In the genomic region with DNA sequence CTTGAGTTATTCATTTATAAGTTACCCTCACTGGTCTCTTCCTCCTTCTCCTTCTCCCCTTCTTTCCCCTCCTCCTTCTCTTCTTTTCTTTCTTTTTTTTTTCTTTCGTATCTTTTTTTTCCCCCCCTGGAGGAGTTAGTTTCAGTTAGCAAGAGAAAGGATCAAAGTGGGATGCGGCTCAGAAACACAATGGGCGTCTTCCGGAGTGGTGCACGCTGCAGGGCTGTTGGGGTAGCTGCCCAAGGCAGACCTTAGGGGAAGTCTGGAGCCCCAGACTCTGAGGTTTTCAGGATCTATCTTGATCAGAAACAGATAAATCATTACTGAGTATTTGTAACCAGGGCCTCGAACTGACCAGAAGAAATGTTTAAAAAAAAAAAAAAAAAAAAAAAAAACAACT, we compare ENCODE assay signal across 8 mouse cellular contexts. TPM values are rescaled to one million over a fixed set of nuclear protein-coding genes. Genes with fewer than 3 reads are reported as not detected.
DNase-seq lines count a peak whose midpoint lies in the region; ATAC-seq and TF ChIP-seq lines count a peak whose summit lies in the region.

No protein-coding gene starts in this region.

- H3K27ac ChIP-seq in left cerebral cortex, adult 2 months = no peak overlapping the region
- H3K27ac ChIP-seq in embryonic facial prominence, embryonic 12.5 days = no peak overlapping the region
- H3K27ac ChIP-seq in limb, embryonic 11.5 days (replicated peaks; ENCODE audit: low read depth, low read length) = no peak overlapping the region
- H3K27ac ChIP-seq in stomach, embryonic 15.5 days = no peak overlapping the region

- no peaks in the 10 kb centered on the region for H3K9me3 ChIP-seq in embryonic facial prominence, embryonic 12.5 days
- H3K9me3 ChIP-seq in limb, embryonic 11.5 days (ENCODE audit: control insufficient read depth, low read length) = no peaks in the 10 kb centered on the region
- H3K9me3 ChIP-seq in stomach, embryonic 15.5 days = no peaks in the 10 kb centered on the region

- peak overlapping the region; percentile 68 for H3K4me3 ChIP-seq in left cerebral cortex, adult 2 months
- H3K4me3 ChIP-seq in embryonic facial prominence, embryonic 12.5 days = peak overlapping the region; percentile 92
- H3K4me3 ChIP-seq in limb, embryonic 11.5 days (ENCODE audit: low read depth, low read length) = peak overlapping the region; percentile 85
- peak overlapping the region; percentile 76 for H3K4me3 ChIP-seq in stomach, embryonic 15.5 days (replicated peaks)

- no peak for DNase-seq in left cerebral cortex, adult 2 months (ENCODE audit: extremely low spot score in 1 of 2, low spot score in 2 of 2)
- no peak for DNase-seq in left cerebral cortex, adult 18-20 months (ENCODE audit: low spot score in 2 of 2)
- DNase-seq in limb, embryonic 11.5 days (ENCODE audit: low spot score) = peak; percentile 55
- no peak for DNase-seq in cerebellum, postnatal 36 days
- DNase-seq in urinary bladder, postnatal 14 days (ENCODE audit: low spot score) = no peak
- DNase-seq in frontal cortex, postnatal 36 days (ENCODE audit: low spot score in 2 of 2) = no peak

- TF ChIP-seq CTCF in left cerebral cortex, adult 2 months (IDR thresholded peaks at IDR 0.05) = no peak

- H3K4me2 ChIP-seq in embryonic facial prominence, embryonic 12.5 days (replicated peaks) = peak overlapping the region; percentile 97
- peak overlapping the region; percentile 88 for H3K4me2 ChIP-seq in limb, embryonic 11.5 days (ENCODE audit: low read depth, severe bottlenecking)
- H3K4me2 ChIP-seq in stomach, embryonic 15.5 days = peak overlapping the region; percentile 99

- H3K27me3 ChIP-seq in embryonic facial prominence, embryonic 12.5 days = peaks cover 5% of the 10 kb centered on the region; the same call in 1 of the 2 replicates
- no peaks in the 10 kb centered on the region for H3K27me3 ChIP-seq in limb, embryonic 11.5 days (ENCODE audit: control insufficient read depth, insufficient read depth, low read length)
- 0 out of 2 replicates have a peak, but pooled peaks cover 3% of the 10 kb centered on the region for H3K27me3 ChIP-seq in stomach, embryonic 15.5 days (replicated peaks)

- WGBS in embryonic facial prominence, embryonic 12.5 days = 2% methylated on average over 6 of the region's 6 CpGs
- 0% methylated on average over 6 of the region's 6 CpGs for WGBS in limb, embryonic 11.5 days
- 5% methylated on average over 6 of the region's 6 CpGs for WGBS in stomach, embryonic 15.5 days

- H3K36me3 ChIP-seq in embryonic facial prominence, embryonic 12.5 days = no peaks in the 10 kb centered on the region
- H3K36me3 ChIP-seq in limb, embryonic 11.5 days (ENCODE audit: control insufficient read depth, insufficient read depth, low read length) = no peaks in the 10 kb centered on the region
- H3K36me3 ChIP-seq in stomach, embryonic 15.5 days = no peaks in the 10 kb centered on the region

- peak overlapping the region; percentile 91; the same call in 1 of the 2 replicates for H3K9ac ChIP-seq in embryonic facial prominence, embryonic 12.5 days
- H3K9ac ChIP-seq in limb, embryonic 11.5 days (ENCODE audit: low read length) = peak overlapping the region; percentile 75
- no peak overlapping the region for H3K9ac ChIP-seq in stomach, embryonic 15.5 days

- intact Hi-C loops in left cerebral cortex, adult 2 months (cut with DNase I) = loop anchor here (5.0 kb wide), 1 partner anchor 74 kb away; no protein-coding TSS in a partner anchor

- ATAC-seq in embryonic facial prominence, embryonic 12.5 days (ENCODE audit: insufficient number of reproducible peaks, insufficient read depth, low FRiP score, low TSS enrichment) = no peak
- no peak for ATAC-seq in limb, embryonic 11.5 days (ENCODE audit: insufficient number of reproducible peaks, low FRiP score, low TSS enrichment, low read depth)
- ATAC-seq in stomach, embryonic 15.5 days (ENCODE audit: insufficient read depth, low FRiP score, low read depth) = no peak

- H3K4me1 ChIP-seq in embryonic facial prominence, embryonic 12.5 days = peaks cover 45% of the 10 kb centered on the region
- H3K4me1 ChIP-seq in limb, embryonic 11.5 days (ENCODE audit: control insufficient read depth, insufficient read depth, low read length) = peaks cover 10% of the 10 kb centered on the region
- H3K4me1 ChIP-seq in stomach, embryonic 15.5 days = peaks cover 8% of the 10 kb centered on the region; the same call in 1 of the 2 replicates

RNA-seq across cellular contexts. Expression of gene Prtg, which starts 1.5 kb away (rescaled TPM):
- total RNA-seq in left cerebral cortex, adult 2 months (2021) = 1 to 10 TPM; 1.5 to 1.8 TPM
- total RNA-seq in left cerebral cortex, adult 18-20 months (2021) = 1 to 10 TPM; 1.7 to 3.0 TPM
- 1.8 and 2.1 TPM in 2 replicates for polyA plus RNA-seq in embryonic facial prominence, embryonic 12.5 days (2016; fragmentation: Nextera tagmentation; extraction: Ambion mirVana)
- 2.7 and 3.2 TPM in 2 replicates for polyA plus RNA-seq in limb, embryonic 11.5 days (2014; fragmentation: Nextera tagmentation; extraction: Ambion mirVana)
- polyA plus RNA-seq in stomach, embryonic 15.5 days (2015; fragmentation: Nextera tagmentation; extraction: Ambion mirVana) = 0.31 and 0.46 TPM in 2 replicates
